Mouse (Mus musculus): ENCODE measurements around the gene Zfp827.

DNA sequence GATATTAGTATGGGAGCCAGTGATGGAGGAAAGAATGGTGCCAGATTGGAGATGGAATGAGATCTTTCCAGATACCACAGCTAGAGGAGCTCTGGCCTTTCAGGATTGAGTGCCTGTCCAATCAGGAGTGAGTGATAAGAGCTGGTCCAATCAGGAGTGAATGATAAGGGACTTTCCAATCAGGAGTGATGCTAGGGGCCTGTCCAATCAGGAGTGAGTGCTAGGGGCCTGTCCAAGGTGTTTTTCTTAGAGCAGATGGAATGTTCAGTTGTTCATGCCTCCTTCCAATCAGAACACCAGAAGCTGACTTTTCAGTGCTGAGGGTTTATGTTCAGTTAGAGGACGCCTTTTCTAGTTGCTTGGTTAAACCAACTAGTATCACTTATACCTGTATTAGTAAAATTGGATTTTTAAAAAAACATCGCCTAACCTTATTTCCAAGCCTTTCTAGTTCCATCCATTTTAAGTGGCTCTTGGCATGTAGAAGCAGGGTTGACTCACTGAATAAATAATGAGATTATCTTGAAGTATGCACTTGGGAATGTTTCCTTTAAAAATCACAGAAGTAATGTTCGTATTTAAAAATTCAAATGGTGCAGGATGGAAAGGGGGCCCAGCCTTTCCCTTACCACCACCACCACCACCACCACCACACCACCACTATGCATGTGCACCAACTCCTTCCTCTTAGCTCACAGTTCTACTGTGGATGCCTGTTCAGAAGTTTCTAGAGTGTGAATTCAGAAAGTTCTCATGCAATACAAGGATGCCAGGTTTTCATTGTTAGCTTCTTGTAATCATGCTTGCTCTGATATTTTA is 39.8 kb downstream of the Zfp827 start:
- TF ChIP-seq CTCF (IDR thresholded peaks at IDR 0.05; ENCODE audit: low read depth, low read length) (no peak), POLR2A (IDR thresholded peaks at IDR 0.05; ENCODE audit: borderline replicate concordance, low read depth, low read length) (no peak)

Data from bone marrow macrophage, adult 2 months (primary cell).